Mouse (Mus musculus) kidney, postnatal 0 days (tissue): ENCODE measurements around the gene Psma3. TPM values are rescaled to one million over a fixed set of nuclear protein-coding genes. Genes with fewer than 3 reads are reported as not detected.

ENCODE experiments used
- ATAC-seq: fragments of 200-750 bp; cut with Nextera tagmentation; replicated peaks from 2 replicates; pipeline ENCODE4 v1.8.0; 2017; ENCODE audit warnings: low read depth, moderate number of reproducible peaks, moderate TSS enrichment, moderate library complexity; ENCODE audit not compliant: low FRiP score
- DNase-seq: peaks from one replicate; pipeline ENCODE4 v3.0.0-alpha.2; 2016; ENCODE audit warnings: low spot score
- H3K27ac ChIP-seq: fragments of 300-500 bp; sonication (generic); 2 replicates; pipeline ENCODE4 v1.5.1; 2014; ENCODE audit warnings: mild to moderate bottlenecking
- H3K27me3 ChIP-seq: fragments of 300-500 bp; sonication (generic); 2 replicates; pipeline ENCODE4 v1.6.1; 2014; ENCODE audit warnings: low read length, mixed read lengths; ENCODE audit not compliant: insufficient read depth
- H3K36me3 ChIP-seq: fragments of 300-500 bp; sonication (generic); 2 replicates; pipeline ENCODE4 v1.6.1; 2014; ENCODE audit warnings: low read length, mixed read lengths; ENCODE audit not compliant: insufficient read depth
- H3K4me1 ChIP-seq: fragments of 300-500 bp; sonication (generic); replicated peaks from 2 replicates; pipeline ENCODE4 v1.6.1; 2014; ENCODE audit warnings: antibody characterized with exemption, low read length, mixed read lengths; ENCODE audit not compliant: insufficient read depth
- H3K4me2 ChIP-seq: fragments of 300-500 bp; sonication (generic); 2 replicates; pipeline ENCODE4 v1.6.1; 2014; ENCODE audit warnings: mild to moderate bottlenecking, low read length, moderate library complexity, mixed read lengths
- H3K4me3 ChIP-seq: fragments of 300-500 bp; sonication (generic); replicated peaks from 2 replicates; pipeline ENCODE4 v1.5.1; 2014; ENCODE audit warnings: low read depth, low read length
- H3K9ac ChIP-seq: fragments of 300-500 bp; sonication (generic); 2 replicates; pipeline ENCODE4 v1.6.1; 2014; ENCODE audit warnings: low read depth, low read length
- H3K9me3 ChIP-seq: fragments of 300-500 bp; sonication (generic); replicated peaks from 2 replicates; pipeline ENCODE4 v1.6.1; 2016; ENCODE audit warnings: low read length, inconsistent platforms, mixed read lengths
- CTCF ChIP-seq: IDR thresholded peaks from 2 replicates; pipeline ENCODE4 v1.5.1; 2016; ENCODE audit warnings: antibody characterized with exemption, low read depth, mild to moderate bottlenecking, moderate library complexity
- WGBS: fragments of 180-500 bp; shearing (Covaris S2); extraction: QIAGEN DNeasy Blood & Tissue Kit; methylation state at CpG from one replicate; pipeline ENCODE4 v1.1.7; 2014; 5-methylcytosine and 5-hydroxymethylcytosine counted together
- polyA plus RNA-seq: library from polyadenylated mRNA; unstranded; fragments of >200 nt; fragmentation: Nextera tagmentation; extraction: Ambion mirVana; gene quantifications from 2 replicates; pipeline ENCODE4 v1.2.1, GENCODE M21; 2015

Gene Psma3
- polyA plus RNA-seq, 1 experiment from 2014 or later, result 634 TPM

- peak overlapping the region; percentile 21; the same call in 1 of the 2 replicates for H3K4me2 ChIP-seq
- H3K27ac ChIP-seq, result peak overlapping the region; percentile 51
- no peak overlapping the region for H3K9ac ChIP-seq
- H3K36me3 ChIP-seq, result peaks cover 18% of the 10 kb centered on the region; the same call in 1 of the 2 replicates
- WGBS, result 36% methylated on average over 5 of the region's 5 CpGs
- no peak for TF ChIP-seq CTCF
- H3K27me3 ChIP-seq, result no peaks in the 10 kb centered on the region
- H3K9me3 ChIP-seq, result no peaks in the 10 kb centered on the region
- DNase-seq (peak; percentile 86), ATAC-seq (no peak)
- no peaks in the 10 kb centered on the region for H3K4me1 ChIP-seq
- H3K4me3 ChIP-seq, result no peak overlapping the region
Observed at GRCm38 (mm10) chr12:70999423-70999903, 25.0 kb downstream of the Psma3 start.

GRCm38 (mm10) chr12:71000344-71000743 is 25.9 kb downstream of the Psma3 start:
- Histone ChIP-seq H3K4me1 (no peaks in the 10 kb centered on the region), H3K4me2 (no peak overlapping the region), H3K9me3 (no peaks in the 10 kb centered on the region), H3K4me3 (no peak overlapping the region), H3K9ac (no peak overlapping the region), H3K27me3 (no peaks in the 10 kb centered on the region), H3K27ac (no peak overlapping the region), H3K36me3 (peaks cover 19% of the 10 kb centered on the region; the same call in 1 of the 2 replicates)
- WGBS, result 74% methylated on average over 1 of the region's 1 CpGs
- DNase-seq (no peak), ATAC-seq (no peak)
- no peak for TF ChIP-seq CTCF

GRCm38 (mm10) chr12:71001456-71001855 is 27.0 kb downstream of the Psma3 start:
- ATAC-seq (no peak), DNase-seq (peak; percentile 14)
- WGBS, result 72% methylated on average over 6 of the region's 6 CpGs
- H3K4me2 ChIP-seq, result no peak overlapping the region
- H3K4me1 ChIP-seq, result no peaks in the 10 kb centered on the region
- peak overlapping the region; percentile 31 for H3K27ac ChIP-seq
- no peak for TF ChIP-seq CTCF
- H3K4me3 ChIP-seq, result no peak overlapping the region
- H3K27me3 ChIP-seq, result no peaks in the 10 kb centered on the region
- peaks cover 18% of the 10 kb centered on the region; the same call in 1 of the 2 replicates for H3K36me3 ChIP-seq
- no peaks in the 10 kb centered on the region for H3K9me3 ChIP-seq
- no peak overlapping the region for H3K9ac ChIP-seq

GRCm38 (mm10) chr12:71003760-71004426 is 29.5 kb downstream of the Psma3 start:
- peaks cover 26% of the 10 kb centered on the region; the same call in 1 of the 2 replicates for H3K36me3 ChIP-seq
- H3K27ac ChIP-seq, result no peak overlapping the region
- no peak overlapping the region for H3K9ac ChIP-seq
- no peaks in the 10 kb centered on the region for H3K27me3 ChIP-seq
- H3K4me2 ChIP-seq, result no peak overlapping the region
- ATAC-seq (no peak), DNase-seq (no peak)
- TF ChIP-seq CTCF, result no peak
- H3K9me3 ChIP-seq, result no peaks in the 10 kb centered on the region
- WGBS, result 87% methylated on average over 5 of the region's 6 CpGs
- no peak overlapping the region for H3K4me3 ChIP-seq
- H3K4me1 ChIP-seq, result no peaks in the 10 kb centered on the region

- no peak overlapping the region for H3K27ac ChIP-seq
- H3K9me3 ChIP-seq, result no peaks in the 10 kb centered on the region
- no peaks in the 10 kb centered on the region for H3K27me3 ChIP-seq
- TF ChIP-seq CTCF, result no peak
- no peak for DNase-seq
- 94% methylated on average over 6 of the region's 6 CpGs for WGBS
- no peaks in the 10 kb centered on the region for H3K4me1 ChIP-seq
- no peak overlapping the region for H3K4me2 ChIP-seq
- no peak overlapping the region for H3K4me3 ChIP-seq
- peaks cover 37% of the 10 kb centered on the region; the same call in 1 of the 2 replicates for H3K36me3 ChIP-seq
- no peak for ATAC-seq
- H3K9ac ChIP-seq, result no peak overlapping the region
Observed at GRCm38 (mm10) chr12:71006141-71006540, 31.7 kb downstream of the Psma3 start.

- no peaks in the 10 kb centered on the region for H3K4me1 ChIP-seq
- 75% methylated on average over 7 of the region's 7 CpGs for WGBS
- no peak overlapping the region for H3K4me3 ChIP-seq
- ATAC-seq (no peak), DNase-seq (no peak)
- no peaks in the 10 kb centered on the region for H3K27me3 ChIP-seq
- TF ChIP-seq CTCF, result no peak
- H3K27ac ChIP-seq, result no peak overlapping the region
- H3K9ac ChIP-seq, result no peak overlapping the region
- peaks cover 37% of the 10 kb centered on the region; the same call in 1 of the 2 replicates for H3K36me3 ChIP-seq
- no peaks in the 10 kb centered on the region for H3K9me3 ChIP-seq
- no peak overlapping the region for H3K4me2 ChIP-seq
Observed at GRCm38 (mm10) chr12:71006901-71007300, 32.5 kb downstream of the Psma3 start.
